Mouse (Mus musculus) heart, postnatal 25 days (tissue): ENCODE measurements at regions not wholly inside any gene's neighbourhood (a gene's known extent, or its start where the extent isn't known, plus 50 kb on each side); places are given as distances from the start of the nearest gene placed in this dataset.

ENCODE experiments used
- DNase-seq: peaks from one replicate; pipeline ENCODE4 v3.0.0; 2022; ENCODE audit warnings: low spot score
- intact Hi-C: fragments of 180-260 bp; cut with DNase I; formaldehyde crosslinking; loops from one replicate; pipeline ENCODE4 v1.15.1; 2025

DNA sequence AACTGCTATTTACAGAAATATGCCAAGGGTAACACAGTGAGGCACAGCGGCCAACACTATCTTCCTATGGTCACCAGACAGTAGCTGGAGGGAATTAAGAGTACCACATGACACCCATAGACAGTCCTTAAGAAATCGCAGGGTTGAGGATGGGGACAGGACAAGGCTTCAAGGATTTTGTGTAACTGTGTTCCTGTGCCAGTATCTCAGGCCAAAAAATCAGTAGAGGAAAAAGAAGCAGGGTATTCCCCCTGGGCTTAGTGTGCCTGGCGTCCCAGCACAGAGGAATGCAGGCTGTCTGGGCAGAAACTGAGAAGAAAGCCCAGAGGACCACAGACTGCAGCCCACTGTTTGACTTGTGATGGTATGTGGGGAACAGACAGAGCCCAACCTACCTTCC is 147.3 kb downstream of the Ptger3 start:
- intact Hi-C loops: no loop called here
- DNase-seq: no peak

DNA sequence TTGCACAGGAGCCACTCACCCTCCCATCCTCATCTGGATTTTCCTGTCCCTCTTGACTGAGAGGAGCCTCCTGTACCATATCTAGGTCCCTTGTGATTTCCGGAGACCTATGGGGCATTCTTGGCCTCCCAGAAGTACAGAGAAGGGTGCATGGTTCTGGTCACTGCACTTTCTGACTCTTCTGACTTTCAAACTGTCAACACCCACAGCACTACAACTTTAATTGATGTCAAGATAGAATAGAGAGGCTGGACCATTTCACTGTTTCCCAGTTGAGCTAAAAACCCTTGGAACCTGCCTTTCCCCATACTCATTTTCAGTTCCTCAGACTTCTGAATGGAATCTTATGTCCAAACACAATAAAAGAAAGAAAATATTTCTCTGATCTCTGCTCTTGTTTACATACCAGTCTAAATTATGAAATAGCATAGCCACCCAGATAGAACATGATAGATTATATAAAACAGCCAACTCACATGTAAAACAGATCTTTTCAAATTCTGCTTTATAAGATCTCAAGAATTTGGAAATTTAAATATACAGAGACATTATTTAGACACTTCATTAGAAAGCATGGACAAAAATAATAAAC is 144.2 kb downstream of the Ptger3 start:
- no peak for DNase-seq
- intact Hi-C loops: no loop called here

DNA sequence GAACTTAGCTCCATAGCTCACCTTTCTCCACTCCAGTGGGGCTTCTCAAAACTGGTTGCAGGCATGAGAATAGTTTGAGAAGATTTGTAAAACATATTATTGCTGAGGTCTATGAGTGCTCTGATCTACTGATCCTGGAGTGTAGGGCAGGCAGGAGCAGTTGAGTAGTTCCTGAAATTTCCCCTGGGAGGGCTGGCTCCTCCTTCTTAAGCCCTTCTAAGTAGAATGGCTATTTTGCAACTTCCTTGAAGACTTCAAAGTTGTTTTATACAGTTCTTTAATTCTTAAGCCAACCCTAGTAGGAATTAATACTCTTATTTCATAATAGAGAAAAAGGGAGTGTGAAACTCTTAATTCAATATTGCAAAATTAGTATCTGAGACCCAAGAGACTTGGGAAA is 133.3 kb downstream of the Ptger3 start:
- DNase-seq: no peak

DNA sequence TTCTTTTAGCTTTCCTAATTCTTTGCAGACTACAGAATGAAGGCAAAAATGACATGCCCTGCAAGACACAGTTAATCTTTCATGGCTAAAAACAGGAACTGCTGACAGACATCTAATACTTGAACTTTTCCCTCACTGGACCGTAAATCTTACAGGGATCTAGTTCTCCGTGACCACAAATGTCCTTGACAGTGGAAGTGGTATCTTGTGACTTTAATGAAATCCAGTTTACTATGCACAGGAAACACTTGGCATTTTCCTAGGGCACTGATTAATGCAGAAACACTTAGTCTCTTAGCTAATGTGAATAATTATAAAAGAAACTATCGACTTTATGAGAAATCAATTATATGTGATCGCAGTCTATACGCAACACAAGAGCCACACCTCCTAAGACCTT is 131.8 kb downstream of the Ptger3 start:
- intact Hi-C loops: no loop called here
- DNase-seq: no peak

More for the DNA sequence above, 133.3 kb downstream of the Ptger3 start:
- intact Hi-C loops: no loop called here

DNA sequence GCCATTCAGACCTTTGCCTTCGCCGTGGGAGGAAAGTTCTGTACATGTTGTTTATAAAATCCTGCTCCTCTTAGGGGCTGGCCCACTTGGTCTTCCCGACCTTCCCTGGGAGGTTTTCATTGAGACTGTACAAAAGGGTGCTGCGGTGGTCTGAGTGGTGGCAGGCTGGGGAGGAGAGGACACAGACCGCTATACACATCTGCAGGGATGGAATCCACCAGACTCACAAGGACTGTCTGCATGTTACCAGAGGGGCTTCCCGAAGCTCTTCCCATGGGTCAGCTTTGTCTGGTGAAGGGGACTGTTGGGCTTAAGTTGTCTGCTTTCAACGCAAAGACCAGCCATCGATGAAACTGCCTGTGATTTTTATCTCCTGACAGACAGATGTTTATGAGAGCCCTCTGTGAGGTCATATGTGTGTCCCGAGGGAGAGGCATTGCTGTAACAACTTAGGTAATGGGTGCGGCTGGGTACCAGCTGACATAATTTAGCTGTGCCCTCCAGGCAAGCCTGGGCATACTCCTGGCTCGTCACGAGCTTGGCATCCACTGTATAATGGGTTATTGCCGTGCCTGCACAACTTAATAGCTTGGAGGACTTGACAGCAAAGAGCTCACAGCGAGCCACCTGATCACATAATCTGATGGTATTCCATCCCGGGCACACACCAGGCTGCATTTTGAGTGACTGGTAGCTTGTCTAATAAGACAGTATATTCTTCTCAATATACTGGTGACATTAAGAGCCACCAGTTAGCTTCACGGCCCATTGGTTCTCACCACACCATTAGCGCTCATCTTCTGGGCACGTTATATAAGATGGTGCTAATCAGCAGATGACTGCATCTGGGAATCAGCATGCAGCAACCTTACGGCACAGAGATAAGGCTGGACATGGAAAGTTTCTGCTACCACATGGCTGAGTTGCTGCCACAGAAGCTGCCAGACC is 128.7 kb downstream of the Ptger3 start:
- intact Hi-C loops: no loop called here

More for the DNA sequence above, 128.7 kb downstream of the Ptger3 start:
- DNase-seq: no peak
